Mouse (Mus musculus): ENCODE results near the gene Csrp3. TPM values are rescaled to one million over a fixed set of nuclear protein-coding genes. Genes with fewer than 3 reads are reported as not detected.

Csrp3 gene
- polyA plus RNA-seq, 2 experiments: 0.07 to 0.30 TPM

DNA sequence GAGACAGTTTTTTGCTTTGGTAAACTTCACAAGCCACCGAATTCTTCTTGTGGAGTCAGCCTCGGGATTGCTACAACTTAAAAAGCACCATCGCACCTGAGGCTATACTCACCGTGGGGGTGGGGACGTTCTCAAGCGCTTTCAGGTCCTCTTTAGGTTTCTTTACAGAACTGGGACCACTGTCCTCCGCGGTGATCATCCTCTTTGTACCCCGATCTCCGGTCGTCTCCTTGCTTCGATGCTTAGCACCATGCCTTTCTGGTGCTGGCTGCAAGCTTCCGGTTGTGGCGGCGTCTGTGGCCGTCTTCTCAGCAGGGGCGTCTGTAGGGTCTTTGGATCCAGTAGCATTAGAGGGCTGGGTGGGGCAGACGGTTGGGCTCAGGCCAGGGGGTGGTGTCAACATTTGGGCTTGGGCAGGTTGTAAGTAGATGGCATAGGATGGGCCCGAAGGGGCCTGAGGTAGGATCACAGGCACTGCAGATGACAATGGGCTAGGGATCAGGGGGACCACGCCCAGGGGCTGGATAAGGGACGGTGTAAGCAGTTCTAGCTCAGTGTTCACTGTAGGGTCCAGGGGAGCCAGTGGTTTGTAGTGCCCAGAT is 22.8 kb upstream of the Csrp3 start:
- no peaks in the 10 kb centered on the region for H3K4me1 ChIP-seq (replicated peaks; ENCODE audit: control insufficient read depth in 2 of 2, insufficient read depth in 2 of 2, low read length in 1 of 2)
- no peak for ATAC-seq (ENCODE audit: insufficient read depth)

DNA sequence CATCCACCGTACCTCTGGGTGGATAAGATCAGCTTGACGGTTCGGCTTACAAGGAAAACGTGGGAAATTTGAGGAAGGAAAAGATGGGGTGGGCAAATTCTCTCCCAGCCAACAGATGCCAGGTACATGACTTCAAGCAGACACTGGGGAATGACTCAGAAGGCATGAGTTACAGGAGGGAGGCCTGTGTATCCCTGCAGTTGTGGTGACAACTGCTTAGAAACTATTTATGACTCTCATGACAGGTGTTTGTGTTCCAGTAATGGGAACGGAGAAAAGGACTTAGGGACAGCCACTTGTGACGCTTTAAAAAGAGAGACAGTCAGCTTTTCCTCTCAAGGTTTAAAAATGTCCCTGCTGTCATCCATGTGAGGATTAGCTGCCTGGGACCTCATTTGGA is 22.3 kb upstream of the Csrp3 start:
- peaks cover 99% of the 10 kb centered on the region for H3K36me3 ChIP-seq (replicated peaks; ENCODE audit: control insufficient read depth, insufficient read depth, low read depth)

More for the DNA sequence above, 22.8 kb upstream of the Csrp3 start:
- TF ChIP-seq CTCF (IDR thresholded peaks at IDR 0.05; ENCODE audit: low read depth): no peak
- TF ChIP-seq EP300 (IDR thresholded peaks at IDR 0.05; ENCODE audit: low read depth): no peak
- H3K9me3 ChIP-seq (ENCODE audit: control insufficient read depth, low read length): no peaks in the 10 kb centered on the region
- no peak overlapping the region for H3K27ac ChIP-seq
- no peak overlapping the region for H3K9ac ChIP-seq (replicated peaks)
- DNase-seq (ENCODE audit: low read depth in 3 of 3, low spot score in 3 of 3): no peak
- no peak overlapping the region for H3K4me2 ChIP-seq (ENCODE audit: low read depth)
- peaks cover 99% of the 10 kb centered on the region for H3K36me3 ChIP-seq (replicated peaks; ENCODE audit: control insufficient read depth, insufficient read depth, low read depth)
- WGBS (ENCODE audit: insufficient replicate concordance): 88% methylated on average over 21 of the region's 21 CpGs
- H3K4me3 ChIP-seq (ENCODE audit: insufficient read depth in 1 of 2, low read depth in 2 of 2, low read length in 2 of 2): no peak overlapping the region
- H3K27me3 ChIP-seq (ENCODE audit: control insufficient read depth, insufficient read depth, low read length): no peaks in the 10 kb centered on the region

DNA sequence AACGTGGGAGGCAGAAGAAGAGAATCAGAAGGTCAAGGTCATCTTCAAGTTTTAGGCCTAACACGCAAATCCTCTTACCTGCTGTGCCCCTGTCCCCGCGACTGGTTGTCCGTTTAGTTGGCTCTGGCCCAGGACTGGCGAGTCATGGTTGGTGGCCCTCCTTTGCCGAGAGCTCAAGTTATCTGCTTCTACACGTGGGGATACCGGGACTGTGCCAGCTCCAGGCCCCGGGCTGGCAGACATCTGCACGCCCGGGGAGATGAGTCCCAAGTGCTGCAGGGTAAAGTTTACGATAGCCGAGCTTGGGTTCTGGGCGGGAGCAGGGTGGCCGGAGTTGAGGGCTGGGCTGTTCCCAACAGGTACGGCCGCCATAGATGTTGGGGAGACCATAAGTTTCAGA is 19.7 kb upstream of the Csrp3 start:
- peaks cover 77% of the 10 kb centered on the region for H3K36me3 ChIP-seq (replicated peaks; ENCODE audit: control insufficient read depth, insufficient read depth, low read depth)

More for the DNA sequence above, 22.3 kb upstream of the Csrp3 start:
- Histone ChIP-seq H3K4me2 (ENCODE audit: low read depth) (no peak overlapping the region), H3K27ac (no peak overlapping the region), H3K9me3 (ENCODE audit: control insufficient read depth, low read length) (no peaks in the 10 kb centered on the region), H3K4me3 (ENCODE audit: insufficient read depth in 1 of 2, low read depth in 2 of 2, low read length in 2 of 2) (no peak overlapping the region), H3K9ac (replicated peaks) (no peak overlapping the region), H3K27me3 (ENCODE audit: control insufficient read depth, insufficient read depth, low read length) (no peaks in the 10 kb centered on the region), H3K4me1 (replicated peaks; ENCODE audit: control insufficient read depth in 2 of 2, insufficient read depth in 2 of 2, low read length in 1 of 2) (peaks cover 0 to 4% of the 10 kb centered on the region in 2 experiments; a peak in 1 of 4 replicates)
- WGBS (ENCODE audit: insufficient replicate concordance): 89% methylated on average over 6 of the region's 6 CpGs
- ATAC-seq (ENCODE audit: insufficient read depth) (no peak), DNase-seq (ENCODE audit: low read depth in 3 of 3, low spot score in 3 of 3) (no peak)
- TF ChIP-seq EP300 (IDR thresholded peaks at IDR 0.05; ENCODE audit: low read depth) (no peak), CTCF (IDR thresholded peaks at IDR 0.05; ENCODE audit: low read depth) (no peak)

DNA sequence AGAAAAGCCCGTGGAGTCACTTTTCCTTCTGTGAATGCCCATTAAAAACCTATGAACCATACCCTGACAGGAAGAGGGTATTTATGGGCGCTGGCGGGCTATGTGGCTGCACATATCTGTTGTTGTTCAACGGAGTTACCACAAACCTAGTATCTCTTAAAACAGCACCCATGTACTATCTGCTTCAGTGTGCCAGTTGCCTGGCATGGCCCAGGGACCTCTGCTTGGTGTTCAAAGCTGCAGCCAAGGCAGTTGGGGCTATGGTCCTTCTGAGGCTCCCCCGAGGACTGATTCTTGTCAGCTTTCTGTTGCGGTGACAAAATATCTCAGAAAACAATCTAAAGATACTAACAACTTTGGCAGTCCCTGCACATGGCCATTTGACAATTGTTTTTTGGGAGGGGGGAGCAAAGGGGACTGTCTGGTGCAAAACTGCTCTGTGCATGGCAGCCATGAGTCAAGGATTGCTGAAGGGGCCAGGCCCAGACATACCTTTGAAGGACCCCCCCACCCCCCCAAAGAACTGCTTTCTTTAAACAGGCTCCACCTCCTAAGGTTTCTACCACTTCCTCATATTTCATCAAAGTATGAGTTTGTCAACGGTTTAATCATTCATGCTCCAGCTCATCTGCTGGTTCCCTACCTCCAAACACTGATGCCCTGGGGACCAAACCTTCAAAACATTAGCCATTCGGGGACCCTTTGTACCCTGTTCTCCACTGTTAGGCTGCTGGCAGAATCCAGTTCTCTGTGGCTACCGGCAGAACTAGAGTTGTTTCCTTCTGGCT is 17.0 kb upstream of the Csrp3 start:
- Histone ChIP-seq H3K9me3 (ENCODE audit: control insufficient read depth, low read length) (no peaks in the 10 kb centered on the region), H3K27ac (no peak overlapping the region), H3K4me1 (replicated peaks; ENCODE audit: control insufficient read depth in 2 of 2, insufficient read depth in 2 of 2, low read length in 1 of 2) (peaks cover 0 to 4% of the 10 kb centered on the region in 2 experiments; a peak in 3 of 4 replicates), H3K4me3 (ENCODE audit: insufficient read depth in 1 of 2, low read depth in 2 of 2, low read length in 2 of 2) (no peak overlapping the region), H3K4me2 (ENCODE audit: low read depth) (no peak overlapping the region), H3K27me3 (ENCODE audit: control insufficient read depth, insufficient read depth, low read length) (no peaks in the 10 kb centered on the region), H3K9ac (replicated peaks) (no peak overlapping the region), H3K36me3 (replicated peaks; ENCODE audit: control insufficient read depth, insufficient read depth, low read depth) (peaks cover 50% of the 10 kb centered on the region)
- DNase-seq (ENCODE audit: low read depth in 3 of 3, low spot score in 3 of 3): no peak
- TF ChIP-seq CTCF (IDR thresholded peaks at IDR 0.05; ENCODE audit: low read depth): no peak
- peak; percentile 45; the same call in 1 of the 2 replicates for TF ChIP-seq EP300 (IDR thresholded peaks at IDR 0.05; ENCODE audit: low read depth)
- 30% methylated on average over 9 of the region's 9 CpGs for WGBS (ENCODE audit: insufficient replicate concordance)
- peak; percentile 65 for ATAC-seq (ENCODE audit: insufficient read depth)

More for the DNA sequence above, 19.7 kb upstream of the Csrp3 start:
- H3K4me2 ChIP-seq (ENCODE audit: low read depth): no peak overlapping the region
- H3K9ac ChIP-seq (replicated peaks): no peak overlapping the region
- no peaks in the 10 kb centered on the region for H3K9me3 ChIP-seq (ENCODE audit: control insufficient read depth, low read length)
- no peak for DNase-seq (ENCODE audit: low read depth in 3 of 3, low spot score in 3 of 3)
- ATAC-seq (ENCODE audit: insufficient read depth): no peak
- no peaks in the 10 kb centered on the region for H3K27me3 ChIP-seq (ENCODE audit: control insufficient read depth, insufficient read depth, low read length)
- no peak overlapping the region for H3K27ac ChIP-seq
- WGBS (ENCODE audit: insufficient replicate concordance): 89% methylated on average over 18 of the region's 18 CpGs
- H3K4me3 ChIP-seq (ENCODE audit: insufficient read depth in 1 of 2, low read depth in 2 of 2, low read length in 2 of 2): no peak overlapping the region
- H3K4me1 ChIP-seq (replicated peaks; ENCODE audit: control insufficient read depth in 2 of 2, insufficient read depth in 2 of 2, low read length in 1 of 2): peaks cover 0 to 4% of the 10 kb centered on the region in 2 experiments; a peak in 1 of 4 replicates
- TF ChIP-seq EP300 (IDR thresholded peaks at IDR 0.05; ENCODE audit: low read depth) (no peak), CTCF (IDR thresholded peaks at IDR 0.05; ENCODE audit: low read depth) (no peak)

DNA sequence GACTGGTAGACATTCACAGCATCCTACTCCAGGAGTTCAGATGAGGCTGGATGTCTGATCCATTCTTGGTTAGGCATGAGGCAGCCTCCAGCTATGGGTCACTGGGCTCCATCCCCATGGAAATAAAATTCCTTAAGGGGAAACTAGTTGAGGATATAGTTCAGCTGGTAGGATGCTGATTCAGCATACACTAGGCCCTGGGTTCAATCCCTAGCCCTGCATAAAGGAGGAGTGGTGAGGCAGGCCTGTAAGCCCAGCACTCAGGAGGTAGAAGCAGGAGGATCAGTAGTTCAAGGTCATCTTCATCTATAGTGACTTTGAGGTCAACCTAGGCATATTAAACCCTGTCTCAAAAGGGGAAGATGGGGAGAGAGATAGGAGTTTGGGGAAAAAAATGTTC is 16.4 kb upstream of the Csrp3 start:
- no peak overlapping the region for H3K4me3 ChIP-seq (ENCODE audit: insufficient read depth in 1 of 2, low read depth in 2 of 2, low read length in 2 of 2)
- H3K9me3 ChIP-seq (ENCODE audit: control insufficient read depth, low read length): no peaks in the 10 kb centered on the region
- no peaks in the 10 kb centered on the region for H3K27me3 ChIP-seq (ENCODE audit: control insufficient read depth, insufficient read depth, low read length)
- peaks cover 44% of the 10 kb centered on the region for H3K36me3 ChIP-seq (replicated peaks; ENCODE audit: control insufficient read depth, insufficient read depth, low read depth)
- H3K4me2 ChIP-seq (ENCODE audit: low read depth): no peak overlapping the region
- peaks cover 0 to 8% of the 10 kb centered on the region in 2 experiments; a peak in 3 of 4 replicates for H3K4me1 ChIP-seq (replicated peaks; ENCODE audit: control insufficient read depth in 2 of 2, insufficient read depth in 2 of 2, low read length in 1 of 2)
- ATAC-seq (ENCODE audit: insufficient read depth): 0 out of 2 replicates have a peak, but pooled peaks have one; percentile 11
- no peak overlapping the region for H3K27ac ChIP-seq
- no peak overlapping the region for H3K9ac ChIP-seq (replicated peaks)
- TF ChIP-seq EP300 (IDR thresholded peaks at IDR 0.05; ENCODE audit: low read depth): no peak
- no peak for TF ChIP-seq CTCF (IDR thresholded peaks at IDR 0.05; ENCODE audit: low read depth)
- DNase-seq (ENCODE audit: low read depth in 3 of 3, low spot score in 3 of 3): no peak

Measured in liver, embryonic 14.5 days (tissue).